Mouse (Mus musculus) cerebellum, postnatal 25 days (tissue): ENCODE data around the gene Ube2c.

Source experiments
- DNase-seq, 2 experiments: peaks; one replicate each; pipeline ENCODE4 v3.0.0; 2021; ENCODE audit warnings: mixed read lengths in 2 of 2

The Ube2c gene

DNA sequence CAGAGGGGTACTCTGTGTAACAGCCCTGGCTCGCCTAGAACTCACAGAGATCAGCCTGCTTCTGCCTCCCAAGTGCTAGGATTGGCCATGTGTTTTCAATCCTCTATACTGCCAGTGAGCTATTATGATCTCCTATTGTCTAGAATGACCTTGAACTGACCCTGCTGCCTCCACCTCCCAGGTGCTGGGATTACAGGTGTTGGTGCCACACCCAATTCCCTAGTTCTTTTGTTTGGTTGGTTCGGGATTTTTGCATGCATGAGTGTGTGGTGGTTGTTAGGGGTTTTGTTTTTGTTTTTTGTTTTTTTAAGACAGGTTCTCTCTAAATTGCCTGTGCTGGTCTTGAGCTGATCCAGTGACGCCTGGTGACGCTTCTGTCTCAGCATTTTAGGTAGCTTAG lies 54.3 kb downstream of the Ube2c start:
- DNase-seq: no peak

DNA sequence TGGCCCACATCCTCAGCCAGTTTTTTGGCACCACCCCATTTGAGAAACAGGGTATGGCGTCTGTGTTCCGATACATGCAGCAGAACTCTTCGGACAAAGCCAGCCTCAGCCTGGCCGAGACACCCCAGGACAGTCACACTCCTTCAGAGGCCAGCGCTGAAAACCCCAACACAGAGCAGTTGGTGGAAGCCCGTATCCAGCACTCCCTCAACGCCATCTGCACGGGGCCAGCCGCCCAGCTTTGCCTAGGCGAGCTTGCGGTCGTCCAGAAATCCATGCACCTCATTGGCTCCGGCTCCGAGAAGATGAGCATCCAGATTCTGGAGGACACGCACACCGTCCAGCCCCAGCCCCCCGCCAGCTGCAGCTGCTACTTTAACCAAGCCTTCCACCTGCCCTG lies 55.8 kb downstream of the Ube2c start:
- DNase-seq: no peak

DNA sequence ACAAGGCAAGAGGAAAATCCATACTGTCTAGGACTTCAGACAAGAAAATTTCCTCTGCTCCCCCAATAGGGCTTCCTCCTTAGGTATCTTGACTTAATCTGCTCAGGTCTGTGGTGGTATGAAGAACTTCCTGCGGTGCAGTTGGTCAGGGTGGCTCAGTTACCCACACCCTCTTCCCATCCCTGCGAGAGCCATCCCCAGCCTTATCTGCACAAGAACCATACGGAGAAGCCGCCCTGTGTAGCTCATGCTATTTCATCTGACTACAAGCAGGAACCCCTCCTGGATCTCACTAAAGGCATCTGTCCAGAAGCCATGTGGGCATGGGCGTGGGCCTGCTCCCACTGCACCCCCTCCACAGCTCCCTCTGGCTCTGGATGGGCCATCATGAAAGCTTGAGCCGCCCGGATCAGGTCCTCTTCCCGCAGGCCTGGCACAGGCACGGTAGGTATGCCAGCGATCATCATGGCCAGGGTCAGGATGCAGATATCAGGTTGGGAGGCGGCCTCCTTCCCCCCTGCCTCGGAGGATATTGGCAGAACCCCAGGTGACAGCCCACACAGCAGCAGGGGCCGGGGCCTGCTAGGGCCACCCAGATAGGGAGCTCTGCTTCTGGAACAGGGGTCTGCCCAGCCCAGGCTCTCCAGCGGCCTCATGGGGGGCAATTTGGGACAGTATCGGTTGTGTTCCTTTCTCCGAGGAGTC lies 57.6 kb downstream of the Ube2c start:
- peak in 1 of 2 experiments; percentile 18 for DNase-seq
